Mouse (Mus musculus) lung, embryonic 15.5 days (tissue): ENCODE measurements at regions not wholly inside any gene's neighbourhood (a gene's known extent, or its start where the extent isn't known, plus 50 kb on each side); places are given as distances from the start of the nearest gene placed in this dataset.

ENCODE experiments used
- ATAC-seq: fragments of 200-750 bp; cut with Nextera tagmentation; 2 replicates; pipeline ENCODE4 v1.8.0; 2017; ENCODE audit warnings: moderate number of reproducible peaks, borderline replicate concordance; ENCODE audit not compliant: low FRiP score, low TSS enrichment; ENCODE audit errors: extremely low read depth
- H3K27ac ChIP-seq: fragments of 300-500 bp; sonication (generic); 2 replicates; pipeline ENCODE4 v1.5.1; 2015; ENCODE audit warnings: moderate library complexity, mild to moderate bottlenecking, inconsistent platforms
- H3K27me3 ChIP-seq: fragments of 300-500 bp; sonication (generic); 2 replicates; pipeline ENCODE4 v1.6.1; 2015; ENCODE audit warnings: inconsistent platforms
- H3K36me3 ChIP-seq: fragments of 300-500 bp; sonication (generic); 2 replicates; pipeline ENCODE4 v1.6.1; 2015; ENCODE audit warnings: inconsistent platforms
- H3K4me1 ChIP-seq: fragments of 300-500 bp; sonication (generic); 2 replicates; pipeline ENCODE4 v1.6.1; 2015; ENCODE audit warnings: inconsistent platforms
- H3K4me2 ChIP-seq: fragments of 300-500 bp; sonication (generic); 2 replicates; pipeline ENCODE4 v1.6.1; 2015; ENCODE audit warnings: inconsistent platforms, mild to moderate bottlenecking, moderate library complexity
- H3K4me3 ChIP-seq: fragments of 300-500 bp; sonication (generic); 2 replicates; pipeline ENCODE4 v1.5.1; 2015; ENCODE audit warnings: mild to moderate bottlenecking, inconsistent platforms
- H3K9ac ChIP-seq: fragments of 300-500 bp; sonication (generic); 2 replicates; pipeline ENCODE4 v1.6.1; 2015; ENCODE audit warnings: inconsistent platforms
- H3K9me3 ChIP-seq: fragments of 300-500 bp; sonication (generic); 2 replicates; pipeline ENCODE4 v1.6.1; 2016; ENCODE audit warnings: inconsistent platforms
- whole genome bisulfite sequencing: fragments of 180-500 bp; shearing (Covaris S2); methylation state at CpG from one replicate; pipeline ENCODE4 v1.1.7; 2015; 5-methylcytosine and 5-hydroxymethylcytosine counted together

DNA sequence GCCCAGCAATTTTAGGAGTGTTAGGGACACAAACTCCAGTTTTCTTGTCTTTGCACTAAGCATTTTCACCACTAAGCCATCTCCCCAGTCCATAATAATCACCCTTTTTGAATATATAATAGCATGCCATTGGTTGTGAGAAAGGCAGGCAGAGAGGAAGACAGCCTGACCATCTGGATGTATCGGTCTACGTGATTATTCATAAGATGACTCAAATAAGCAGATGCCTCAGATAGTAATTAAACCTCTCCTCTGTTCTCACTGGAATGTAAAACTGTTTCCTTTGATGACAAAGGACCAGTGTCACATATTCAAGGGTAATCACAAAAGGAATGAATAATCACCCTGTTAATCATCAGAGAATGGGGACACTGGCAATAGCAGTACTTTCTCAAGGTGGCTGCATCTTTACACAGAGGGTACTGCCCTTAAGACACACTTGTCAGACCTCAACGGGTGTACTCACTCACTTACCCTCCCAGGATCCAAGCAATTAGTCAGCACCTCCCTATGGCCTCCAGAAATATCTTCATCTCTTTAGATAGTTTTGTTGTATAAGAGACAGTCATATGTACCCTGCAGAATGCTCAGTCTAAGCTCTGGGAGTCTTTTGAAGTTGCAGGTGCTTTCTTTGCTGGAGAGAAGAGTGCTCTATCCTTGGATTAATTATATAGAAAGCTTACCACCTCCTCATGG, 826.0 kb upstream of the Ddx18 start:
- Histone ChIP-seq H3K27ac (no peak overlapping the region), H3K4me3 (no peak overlapping the region), H3K4me1 (no peaks in the 10 kb centered on the region), H3K4me2 (no peak overlapping the region), H3K9me3 (no peaks in the 10 kb centered on the region), H3K9ac (no peak overlapping the region), H3K36me3 (no peaks in the 10 kb centered on the region), H3K27me3 (no peaks in the 10 kb centered on the region)
- 61% methylated on average over 3 of the region's 3 CpGs for WGBS
- ATAC-seq, result no peak

DNA sequence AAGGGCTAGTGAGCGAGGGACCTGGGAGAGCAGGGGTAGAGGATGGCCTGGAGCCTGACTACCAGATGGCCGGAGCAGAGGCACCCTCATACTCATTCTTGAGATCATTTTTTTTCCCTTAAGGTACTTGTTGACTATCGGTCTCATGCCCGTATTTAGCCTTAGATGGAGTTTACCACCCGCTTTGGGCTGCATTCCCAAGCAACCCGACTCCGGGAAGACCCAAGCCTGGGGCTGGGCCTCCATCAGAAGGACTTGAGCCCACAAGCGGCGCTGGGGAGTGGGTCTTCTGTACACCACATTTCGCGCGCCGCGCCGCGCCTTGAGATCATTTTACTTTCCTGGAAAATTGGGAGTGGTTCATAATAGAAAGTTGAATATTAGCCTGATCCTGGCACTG, 789.2 kb upstream of the Ddx18 start:
- Histone ChIP-seq H3K27ac (no peak overlapping the region), H3K36me3 (no peaks in the 10 kb centered on the region), H3K9ac (no peak overlapping the region), H3K4me3 (no peak overlapping the region), H3K4me2 (no peak overlapping the region), H3K9me3 (no peaks in the 10 kb centered on the region), H3K4me1 (no peaks in the 10 kb centered on the region), H3K27me3 (no peaks in the 10 kb centered on the region)
- 90% methylated on average over 16 of the region's 16 CpGs for WGBS
- ATAC-seq, result peak; percentile 88

DNA sequence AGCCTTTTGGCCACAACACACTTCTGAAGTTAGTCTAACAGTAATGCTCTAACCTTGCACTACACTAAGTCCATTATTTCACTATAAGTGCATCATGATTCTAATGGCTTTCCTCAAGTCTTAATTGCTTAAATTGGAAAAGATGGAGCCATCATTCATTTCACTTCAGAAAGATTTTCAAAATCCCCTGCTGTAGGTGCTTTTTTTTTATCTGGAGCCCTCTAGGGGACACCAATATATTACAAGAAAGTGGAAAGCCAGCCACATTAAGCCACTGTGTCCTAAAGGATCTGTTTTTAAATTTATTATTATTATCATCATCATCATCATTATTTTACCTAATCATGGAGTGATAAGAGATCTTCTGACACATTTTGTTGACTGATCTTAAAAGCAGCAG, 783.7 kb upstream of the Ddx18 start:
- Histone ChIP-seq H3K9me3 (no peaks in the 10 kb centered on the region), H3K4me3 (no peak overlapping the region)
- ATAC-seq, result no peak

DNA sequence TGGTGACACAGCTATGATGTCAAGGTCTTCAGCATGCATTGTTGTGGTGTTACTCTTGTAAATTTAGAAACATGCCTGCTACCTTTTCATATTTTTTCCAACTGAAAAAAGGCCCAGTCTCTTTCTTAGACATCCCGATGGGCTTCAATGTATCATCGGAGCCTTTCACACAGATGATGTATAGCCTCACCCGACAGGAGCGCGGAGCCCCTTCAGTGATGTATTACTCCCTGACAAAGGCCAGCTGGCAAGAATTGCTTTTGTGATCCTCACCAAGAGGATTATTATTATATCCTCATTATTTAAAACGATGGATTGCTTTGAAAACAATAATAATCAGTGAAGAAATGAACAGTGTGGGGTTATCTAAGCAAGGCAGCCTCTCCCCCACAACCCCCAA, 765.5 kb upstream of the Ddx18 start:
- Histone ChIP-seq H3K36me3 (no peaks in the 10 kb centered on the region), H3K27ac (no peak overlapping the region), H3K9ac (no peak overlapping the region), H3K4me1 (no peaks in the 10 kb centered on the region), H3K4me3 (no peak overlapping the region), H3K4me2 (no peak overlapping the region), H3K9me3 (no peaks in the 10 kb centered on the region), H3K27me3 (no peaks in the 10 kb centered on the region)
- WGBS, result 27% methylated on average over 6 of the region's 6 CpGs
- ATAC-seq, result no peak

More for the DNA sequence above, 783.7 kb upstream of the Ddx18 start:
- Histone ChIP-seq H3K36me3 (no peaks in the 10 kb centered on the region), H3K27ac (no peak overlapping the region), H3K4me2 (no peak overlapping the region), H3K27me3 (no peaks in the 10 kb centered on the region), H3K9ac (no peak overlapping the region), H3K4me1 (no peaks in the 10 kb centered on the region)

DNA sequence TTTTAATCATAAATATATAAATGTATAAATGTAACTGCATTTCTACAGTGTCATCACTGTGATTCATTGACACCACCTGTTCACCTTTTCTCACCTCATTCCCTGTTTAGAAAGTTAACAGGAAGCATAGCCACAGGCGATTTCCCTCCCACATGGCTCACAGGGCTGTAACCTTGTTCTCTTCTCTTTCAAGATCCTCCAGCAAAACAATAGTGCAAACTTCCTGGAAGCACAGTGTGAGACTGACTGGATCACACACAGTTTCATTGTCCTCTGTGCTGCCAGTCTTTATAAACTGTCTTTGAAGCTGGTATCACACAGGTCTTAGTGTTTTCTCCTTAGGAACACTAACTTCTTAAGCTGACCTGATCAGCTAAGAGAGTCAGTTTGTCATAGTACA, 760.5 kb upstream of the Ddx18 start:
- H3K27ac ChIP-seq, result no peak overlapping the region
- 21% methylated on average over 1 of the region's 1 CpGs for WGBS
- no peaks in the 10 kb centered on the region for H3K9me3 ChIP-seq
- no peak overlapping the region for H3K4me3 ChIP-seq
- H3K4me2 ChIP-seq, result no peak overlapping the region
- no peaks in the 10 kb centered on the region for H3K27me3 ChIP-seq
- H3K36me3 ChIP-seq, result no peaks in the 10 kb centered on the region
- ATAC-seq, result no peak
- H3K4me1 ChIP-seq, result no peaks in the 10 kb centered on the region
- no peak overlapping the region for H3K9ac ChIP-seq
